Mouse (Mus musculus): ENCODE measurements around the gene Dis3l2. TPM values are rescaled to one million over a fixed set of nuclear protein-coding genes. Genes with fewer than 3 reads are reported as not detected.

Dis3l2 gene
- total and polyA plus RNA-seq, 2 experiments from 2014 or later, result 11.2 to 12.1 TPM

DNA sequence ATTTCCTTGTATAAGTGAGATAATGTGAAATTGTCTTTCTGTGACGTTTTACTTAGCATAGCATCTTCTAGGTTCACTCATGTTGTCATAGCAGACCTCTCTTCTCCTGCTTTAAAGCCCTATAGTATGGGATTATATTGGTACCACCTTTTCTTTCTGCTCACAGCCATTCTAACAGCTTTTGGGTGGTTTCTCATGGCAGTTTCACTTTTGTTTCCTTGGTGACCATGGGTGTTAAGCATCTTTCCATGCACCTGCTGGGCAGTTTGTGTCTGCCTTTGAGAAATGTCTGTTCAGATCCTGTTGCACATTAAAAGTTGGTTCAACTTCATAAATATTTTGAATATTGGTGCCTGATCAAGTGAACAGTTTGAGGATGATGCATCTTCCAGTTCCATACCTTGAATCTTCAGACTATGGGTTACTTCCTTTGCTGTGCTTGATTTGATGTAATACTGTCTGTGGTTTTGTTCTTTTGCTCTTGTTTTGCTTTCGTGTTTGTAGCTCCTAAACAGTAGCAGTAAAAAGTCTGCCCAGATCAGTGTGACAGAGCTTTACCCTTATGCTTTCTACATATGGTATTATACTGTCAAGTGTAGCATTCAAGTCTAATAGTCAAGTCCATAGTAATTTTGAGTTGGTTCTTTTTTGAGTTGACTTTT is 29.7 kb downstream of the Dis3l2 start:
- Histone ChIP-seq H3K9me3 (replicated peaks; ENCODE audit: control insufficient read depth, low read length) (no peaks in the 10 kb centered on the region), H3K4me2 (ENCODE audit: low read depth, low read length) (no peak overlapping the region), H3K9ac (replicated peaks; ENCODE audit: low read depth, low read length) (no peak overlapping the region), H3K4me1 (ENCODE audit: control insufficient read depth, insufficient read depth) (no peaks in the 10 kb centered on the region), H3K27ac (ENCODE audit: low read depth) (no peak overlapping the region), H3K36me3 (replicated peaks; ENCODE audit: control insufficient read depth, insufficient read depth, low read length) (no peaks in the 10 kb centered on the region), H3K27me3 (ENCODE audit: control insufficient read depth, insufficient read depth, low read length) (no peaks in the 10 kb centered on the region), H3K4me3 (ENCODE audit: low read depth, low read length) (no peak overlapping the region)
- 71% methylated on average over 2 of the region's 2 CpGs for WGBS
- ATAC-seq (ENCODE audit: insufficient read depth, low read depth), result no peak
- no peak for DNase-seq (ENCODE audit: low spot score)
- TF ChIP-seq EP300 (IDR thresholded peaks at IDR 0.05; ENCODE audit: low read depth) (no peak), CTCF (IDR thresholded peaks at IDR 0.05; ENCODE audit: low read depth) (no peak)

DNA sequence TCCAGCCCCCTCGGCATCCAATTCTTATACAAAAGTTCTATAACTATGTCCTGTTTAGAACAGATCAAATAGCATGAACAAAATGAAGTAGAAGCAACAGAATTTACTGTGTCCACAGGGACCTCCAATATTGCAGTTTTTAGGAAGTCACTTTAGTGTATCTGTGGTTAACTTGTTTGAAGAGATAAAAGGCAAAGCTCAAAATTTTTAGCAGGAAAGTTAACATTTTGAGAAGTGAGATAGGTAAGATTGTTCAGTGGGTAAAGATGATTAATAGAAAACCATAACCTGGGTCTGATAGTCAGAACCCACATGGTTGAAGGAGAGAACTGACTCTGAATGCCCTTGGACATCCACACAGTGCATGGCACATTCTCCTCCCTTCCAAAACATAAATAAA is 32.8 kb downstream of the Dis3l2 start:
- Histone ChIP-seq H3K4me3 (ENCODE audit: low read depth, low read length) (no peak overlapping the region), H3K9me3 (replicated peaks; ENCODE audit: control insufficient read depth, low read length) (no peaks in the 10 kb centered on the region), H3K4me2 (ENCODE audit: low read depth, low read length) (no peak overlapping the region), H3K9ac (replicated peaks; ENCODE audit: low read depth, low read length) (no peak overlapping the region), H3K27ac (ENCODE audit: low read depth) (no peak overlapping the region), H3K27me3 (ENCODE audit: control insufficient read depth, insufficient read depth, low read length) (no peaks in the 10 kb centered on the region), H3K4me1 (ENCODE audit: control insufficient read depth, insufficient read depth) (no peaks in the 10 kb centered on the region), H3K36me3 (replicated peaks; ENCODE audit: control insufficient read depth, insufficient read depth, low read length) (no peaks in the 10 kb centered on the region)
- 86% methylated on average over 1 of the region's 1 CpGs for WGBS
- TF ChIP-seq CTCF (IDR thresholded peaks at IDR 0.05; ENCODE audit: low read depth) (no peak), EP300 (IDR thresholded peaks at IDR 0.05; ENCODE audit: low read depth) (no peak)
- ATAC-seq (ENCODE audit: insufficient read depth, low read depth), result no peak
- DNase-seq (ENCODE audit: low spot score), result no peak

DNA sequence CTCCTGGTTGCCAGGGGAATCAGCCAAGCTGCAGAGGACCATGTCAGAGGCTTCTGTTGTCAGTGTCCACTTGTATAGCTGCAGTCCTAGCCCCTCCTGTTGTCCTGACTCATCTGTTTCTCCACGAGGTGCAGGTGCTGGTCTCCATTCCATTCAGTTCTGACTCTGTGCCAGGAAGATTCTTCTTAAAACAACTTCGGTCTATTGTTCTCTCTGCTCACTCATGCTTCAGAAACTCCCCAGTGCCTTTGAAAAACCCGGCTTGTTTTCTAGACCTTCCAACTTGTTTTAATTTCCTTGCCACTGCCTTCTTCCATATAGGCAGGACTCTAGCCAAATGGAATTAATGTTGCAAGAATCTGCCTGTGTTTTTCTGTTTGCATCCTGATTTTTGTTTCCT is 39.3 kb downstream of the Dis3l2 start:
- ATAC-seq (ENCODE audit: insufficient read depth, low read depth) (no peak), DNase-seq (ENCODE audit: low spot score) (no peak)
- Histone ChIP-seq H3K36me3 (replicated peaks; ENCODE audit: control insufficient read depth, insufficient read depth, low read length) (peaks cover 15% of the 10 kb centered on the region), H3K4me2 (ENCODE audit: low read depth, low read length) (no peak overlapping the region), H3K4me1 (ENCODE audit: control insufficient read depth, insufficient read depth) (no peaks in the 10 kb centered on the region), H3K27me3 (ENCODE audit: control insufficient read depth, insufficient read depth, low read length) (no peaks in the 10 kb centered on the region), H3K4me3 (ENCODE audit: low read depth, low read length) (no peak overlapping the region), H3K9me3 (replicated peaks; ENCODE audit: control insufficient read depth, low read length) (no peaks in the 10 kb centered on the region), H3K9ac (replicated peaks; ENCODE audit: low read depth, low read length) (no peak overlapping the region), H3K27ac (ENCODE audit: low read depth) (no peak overlapping the region)
- WGBS, result 40% methylated on average over 3 of the region's 3 CpGs
- no peak for TF ChIP-seq CTCF (IDR thresholded peaks at IDR 0.05; ENCODE audit: low read depth)
- TF ChIP-seq EP300 (IDR thresholded peaks at IDR 0.05; ENCODE audit: low read depth), result no peak

DNA sequence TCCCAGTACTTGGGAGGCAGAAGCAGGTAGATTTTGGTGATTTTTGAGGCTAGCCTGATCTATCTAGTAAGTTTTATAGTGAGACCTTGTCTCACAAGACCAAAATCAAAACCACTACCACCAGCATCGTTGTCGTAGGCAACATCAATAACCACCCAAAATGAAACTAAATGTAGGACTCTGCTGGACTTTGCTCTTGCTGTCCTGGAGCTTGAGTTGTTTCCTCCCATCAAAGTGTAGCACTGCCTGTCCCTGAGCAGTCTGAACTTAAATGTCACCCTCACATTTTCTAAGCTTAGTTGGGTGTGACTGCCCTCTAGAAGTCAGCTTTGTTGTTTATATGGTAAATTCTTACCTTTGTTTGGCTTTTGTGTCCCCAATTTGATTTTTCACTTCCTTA is 43.4 kb downstream of the Dis3l2 start:
- Histone ChIP-seq H3K9ac (replicated peaks; ENCODE audit: low read depth, low read length) (no peak overlapping the region), H3K4me2 (ENCODE audit: low read depth, low read length) (no peak overlapping the region), H3K36me3 (replicated peaks; ENCODE audit: control insufficient read depth, insufficient read depth, low read length) (peaks cover 15% of the 10 kb centered on the region), H3K4me1 (ENCODE audit: control insufficient read depth, insufficient read depth) (no peaks in the 10 kb centered on the region), H3K9me3 (replicated peaks; ENCODE audit: control insufficient read depth, low read length) (no peaks in the 10 kb centered on the region), H3K27ac (ENCODE audit: low read depth) (no peak overlapping the region), H3K4me3 (ENCODE audit: low read depth, low read length) (no peak overlapping the region), H3K27me3 (ENCODE audit: control insufficient read depth, insufficient read depth, low read length) (no peaks in the 10 kb centered on the region)
- ATAC-seq (ENCODE audit: insufficient read depth, low read depth) (no peak), DNase-seq (ENCODE audit: low spot score) (no peak)
- WGBS, result 88% methylated on average over 2 of the region's 2 CpGs
- TF ChIP-seq CTCF (IDR thresholded peaks at IDR 0.05; ENCODE audit: low read depth), result no peak
- TF ChIP-seq EP300 (IDR thresholded peaks at IDR 0.05; ENCODE audit: low read depth), result no peak

DNA sequence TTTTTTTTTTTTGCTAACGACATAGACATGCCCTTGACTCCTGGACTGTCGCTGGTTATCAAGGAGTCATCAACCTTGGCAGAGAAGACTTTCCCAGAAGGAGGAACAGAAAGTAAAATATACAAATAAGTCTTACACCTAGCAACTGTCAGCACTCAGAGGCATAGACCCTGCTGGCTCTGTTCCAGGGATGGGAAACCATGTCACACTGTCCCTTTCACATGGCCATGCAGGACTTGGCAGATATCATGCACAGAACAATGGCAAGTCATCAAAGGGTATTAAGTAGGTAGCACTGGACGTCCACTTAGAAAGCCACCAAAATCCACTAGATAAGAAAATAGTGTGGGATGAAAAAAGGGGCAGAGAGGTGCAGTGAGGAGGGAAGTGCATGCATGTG is 46.5 kb downstream of the Dis3l2 start:
- no peak for DNase-seq (ENCODE audit: low spot score)
- TF ChIP-seq CTCF (IDR thresholded peaks at IDR 0.05; ENCODE audit: low read depth) (no peak), EP300 (IDR thresholded peaks at IDR 0.05; ENCODE audit: low read depth) (no peak)
- Histone ChIP-seq H3K27ac (ENCODE audit: low read depth) (no peak overlapping the region), H3K27me3 (ENCODE audit: control insufficient read depth, insufficient read depth, low read length) (no peaks in the 10 kb centered on the region), H3K4me1 (ENCODE audit: control insufficient read depth, insufficient read depth) (no peaks in the 10 kb centered on the region), H3K9ac (replicated peaks; ENCODE audit: low read depth, low read length) (no peak overlapping the region), H3K4me2 (ENCODE audit: low read depth, low read length) (no peak overlapping the region), H3K9me3 (replicated peaks; ENCODE audit: control insufficient read depth, low read length) (no peaks in the 10 kb centered on the region), H3K36me3 (replicated peaks; ENCODE audit: control insufficient read depth, insufficient read depth, low read length) (peaks cover 17% of the 10 kb centered on the region), H3K4me3 (ENCODE audit: low read depth, low read length) (no peak overlapping the region)
- WGBS, result 53% methylated on average over 3 of the region's 3 CpGs
- no peak for ATAC-seq (ENCODE audit: insufficient read depth, low read depth)

DNA sequence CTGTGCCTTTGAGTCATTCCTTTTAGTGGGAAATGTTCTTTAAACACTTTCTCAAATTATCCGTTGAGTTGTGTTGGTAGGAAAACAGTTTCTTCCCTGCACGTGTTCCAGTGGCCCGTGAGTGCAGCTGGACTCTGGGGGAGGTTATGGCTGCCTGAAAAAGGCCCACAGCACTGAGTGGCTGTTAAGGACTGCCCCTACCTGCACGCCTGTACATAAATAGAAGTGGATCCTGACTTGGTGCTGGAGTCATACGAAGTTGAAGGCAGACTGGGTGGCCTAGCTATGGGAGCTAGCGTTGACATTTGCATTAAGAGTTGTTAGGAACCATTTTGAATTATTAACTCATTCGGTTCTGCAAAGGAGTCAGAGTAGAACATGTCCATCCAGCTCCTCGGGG is 49.8 kb downstream of the Dis3l2 start:
- no peaks in the 10 kb centered on the region for H3K9me3 ChIP-seq (replicated peaks; ENCODE audit: control insufficient read depth, low read length)
- no peak overlapping the region for H3K4me2 ChIP-seq (ENCODE audit: low read depth, low read length)
- WGBS, result 72% methylated on average over 8 of the region's 8 CpGs
- no peak overlapping the region for H3K9ac ChIP-seq (replicated peaks; ENCODE audit: low read depth, low read length)
- H3K4me1 ChIP-seq (ENCODE audit: control insufficient read depth, insufficient read depth), result no peaks in the 10 kb centered on the region
- H3K4me3 ChIP-seq (ENCODE audit: low read depth, low read length), result no peak overlapping the region
- ATAC-seq (ENCODE audit: insufficient read depth, low read depth) (no peak), DNase-seq (ENCODE audit: low spot score) (no peak)
- TF ChIP-seq EP300 (IDR thresholded peaks at IDR 0.05; ENCODE audit: low read depth), result no peak
- no peak for TF ChIP-seq CTCF (IDR thresholded peaks at IDR 0.05; ENCODE audit: low read depth)
- H3K36me3 ChIP-seq (replicated peaks; ENCODE audit: control insufficient read depth, insufficient read depth, low read length), result peaks cover 8% of the 10 kb centered on the region
- H3K27me3 ChIP-seq (ENCODE audit: control insufficient read depth, insufficient read depth, low read length), result no peaks in the 10 kb centered on the region
- H3K27ac ChIP-seq (ENCODE audit: low read depth), result no peak overlapping the region
